ENCODE assay signal across 18 mouse cellular contexts in genomic region chr5:122414351-122414750, GRCm38 (mm10). TPM values are rescaled to one million over a fixed set of nuclear protein-coding genes. Genes with fewer than 3 reads are reported as not detected.
DNase-seq lines count a peak whose midpoint lies in the region; ATAC-seq lines count a peak whose summit lies in the region.
"Had no signal": no experiment of that assay in that cellular context is flagged by ENCODE, and none has a peak within 500 bp of the region (broad histone marks: within the 10 kb centered on the region; RNA-seq: fewer than 3 reads in every experiment).

No protein-coding gene starts in this region.

- no peaks in the 10 kb centered on the region for H3K9me3 ChIP-seq in heart, embryonic 10.5 days
- H3K9me3 ChIP-seq in kidney, embryonic 14.5 days (ENCODE audit: control insufficient read depth, low read length), result no peaks in the 10 kb centered on the region

- H3K4me3 ChIP-seq in heart, embryonic 10.5 days, result no peak overlapping the region
- H3K4me3 ChIP-seq in kidney, embryonic 14.5 days (ENCODE audit: low read length), result no peak overlapping the region

- no peaks in the 10 kb centered on the region for H3K27me3 ChIP-seq in heart, embryonic 10.5 days (ENCODE audit: insufficient read depth, poor library complexity, severe bottlenecking)
- no peaks in the 10 kb centered on the region for H3K27me3 ChIP-seq in kidney, embryonic 14.5 days (ENCODE audit: control insufficient read depth, insufficient read depth, low read length)
- H3K27me3 ChIP-seq: CH12.LX, Patski had no signal

- no peak overlapping the region for H3K27ac ChIP-seq in heart, embryonic 10.5 days
- H3K27ac ChIP-seq in kidney, embryonic 14.5 days (ENCODE audit: low read depth, low read length), result no peak overlapping the region

- no peak for ATAC-seq in kidney, embryonic 14.5 days (ENCODE audit: low FRiP score, low TSS enrichment)
- ATAC-seq: activated CD4-positive, CD25-positive, alpha-beta regulatory T cell, adult 4 months; CD4-positive, CD25-positive, alpha-beta regulatory T cell, adult 4 months; Patski had no signal

- no peak overlapping the region for H3K9ac ChIP-seq in kidney, embryonic 14.5 days (ENCODE audit: low read depth, low read length)

- peak; percentile 91 for DNase-seq in heart, adult 11 months
- no peak for DNase-seq in heart, embryonic 10.5 days (ENCODE audit: low spot score)
- DNase-seq in kidney, postnatal 10 days, result peak; percentile 37
- DNase-seq: adrenal gland, adult 2 months; adrenal gland, adult 8-10 months; adrenal gland, postnatal 10 days; adrenal gland, postnatal 14 days; adrenal gland, postnatal 25 days; adrenal gland, postnatal 36 days; B cell, adult 2 months; cerebellum, adult 11 months; cerebellum, adult 11-12 months; cerebellum, adult 18-20 months had no signal

- 90% methylated on average over 5 of the region's 5 CpGs for WGBS in heart, embryonic 10.5 days
- WGBS in kidney, embryonic 14.5 days, result 86% methylated on average over 5 of the region's 5 CpGs

- H3K36me3 ChIP-seq in heart, embryonic 10.5 days, result peaks cover 13% of the 10 kb centered on the region; the same call in 1 of the 2 replicates
- H3K36me3 ChIP-seq in kidney, embryonic 14.5 days (ENCODE audit: control insufficient read depth, insufficient read depth, low read length), result no peaks in the 10 kb centered on the region

- H3K4me2 ChIP-seq in kidney, embryonic 14.5 days (replicated peaks; ENCODE audit: low read depth, low read length), result no peak overlapping the region

- no peaks in the 10 kb centered on the region for H3K4me1 ChIP-seq in heart, embryonic 10.5 days
- no peaks in the 10 kb centered on the region for H3K4me1 ChIP-seq in kidney, embryonic 14.5 days (ENCODE audit: control insufficient read depth, insufficient read depth, low read length)

RNA-seq across cellular contexts. Expression of gene Anapc7, which starts 7.1 kb away (rescaled TPM):
- 41.4 and 44.2 TPM in 2 replicates for polyA plus RNA-seq in heart, embryonic 10.5 days (2016; fragmentation: Nextera tagmentation; extraction: Ambion mirVana)
- polyA plus RNA-seq in kidney, embryonic 14.5 days (2014; fragmentation: Nextera tagmentation; extraction: Ambion mirVana), result 29.1 and 32.5 TPM in 2 replicates

RNA-seq across cellular contexts. Expression of gene Arpc3, which starts 22.7 kb away (rescaled TPM):
- 82.8 and 108 TPM in 2 replicates for polyA plus RNA-seq in heart, embryonic 10.5 days (2016; fragmentation: Nextera tagmentation; extraction: Ambion mirVana)
- polyA plus RNA-seq in kidney, embryonic 14.5 days (2014; fragmentation: Nextera tagmentation; extraction: Ambion mirVana), result 32.5 and 201 TPM in 2 replicates

RNA-seq across cellular contexts. Expression of gene Fam216a, which starts 42.2 kb away (rescaled TPM):
- polyA plus RNA-seq in heart, embryonic 10.5 days (2016; fragmentation: Nextera tagmentation; extraction: Ambion mirVana), result 69.5 and 80.8 TPM in 2 replicates
- 73.6 and 76.0 TPM in 2 replicates for polyA plus RNA-seq in kidney, embryonic 14.5 days (2014; fragmentation: Nextera tagmentation; extraction: Ambion mirVana)

RNA-seq across cellular contexts. Expression of gene Gpn3, which starts 42.7 kb away (rescaled TPM):
- 70.5 and 83.4 TPM in 2 replicates for polyA plus RNA-seq in heart, embryonic 10.5 days (2016; fragmentation: Nextera tagmentation; extraction: Ambion mirVana)
- polyA plus RNA-seq in kidney, embryonic 14.5 days (2014; fragmentation: Nextera tagmentation; extraction: Ambion mirVana), result 77.6 and 82.6 TPM in 2 replicates
